Mouse (Mus musculus): ENCODE results near the gene Mmp28. TPM values are rescaled to one million over a fixed set of nuclear protein-coding genes. Genes with fewer than 3 reads are reported as not detected.

The Mmp28 gene
- polyA plus RNA-seq, 1 experiment from 2014 or later: 2.1 TPM

DNA sequence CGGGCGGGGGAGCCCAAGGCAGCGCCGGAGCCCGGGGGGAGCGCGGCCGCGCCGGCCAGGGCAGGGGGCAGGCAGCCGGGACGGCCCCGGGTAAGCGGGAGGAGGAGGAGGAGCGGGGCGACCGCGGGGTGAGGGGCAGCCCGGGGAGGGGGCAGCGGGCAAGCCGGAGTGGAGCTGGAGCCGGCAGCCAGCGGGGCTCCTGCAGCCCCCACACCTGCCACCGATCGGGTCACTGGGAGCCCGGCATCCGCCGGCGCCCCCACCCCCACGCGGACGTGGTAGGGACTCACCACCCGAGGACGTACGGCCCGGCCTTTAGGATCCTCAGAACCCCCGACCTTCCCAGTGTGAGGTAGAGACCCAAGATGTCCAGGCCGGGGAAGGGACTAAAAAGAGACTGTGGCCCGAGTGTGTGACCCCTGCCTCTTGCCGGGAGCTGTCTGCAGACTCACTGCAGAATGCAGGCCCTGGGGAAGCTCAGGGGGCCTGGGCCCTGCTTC lies 53.0 kb downstream of the Mmp28 start:
- WGBS: under 1% methylated on average over 26 of the region's 40 CpGs
- Histone ChIP-seq H3K27me3 (ENCODE audit: insufficient read depth, low read length) (no peaks in the 10 kb centered on the region; the same call in 1 of the 2 replicates), H3K4me1 (ENCODE audit: insufficient read depth) (no peaks in the 10 kb centered on the region), H3K27ac (ENCODE audit: low read depth) (no peak overlapping the region), H3K4me2 (peak overlapping the region; percentile 97), H3K36me3 (ENCODE audit: insufficient read depth) (no peaks in the 10 kb centered on the region), H3K9ac (peak overlapping the region; percentile 65), H3K9me3 (ENCODE audit: low read depth, low read length) (no peaks in the 10 kb centered on the region), H3K4me3 (ENCODE audit: low read depth, low read length) (peak overlapping the region; percentile 65)
- ATAC-seq (ENCODE audit: insufficient read depth) (peak; percentile 44; the same call in 1 of the 2 replicates), DNase-seq (no peak)
- TF ChIP-seq CTCF (IDR thresholded peaks at IDR 0.05; ENCODE audit: low read depth): no peak

GRCm38 (mm10) chr11:83409087-83409754 lies 53.6 kb downstream of the Mmp28 start, which contains the start of gene Rasl10b:
Gene Rasl10b, plus strand, starts transcription at chr11:83409137.
- peak within 1 kb of the TSS; percentile 65 for H3K4me3 ChIP-seq (ENCODE audit: low read depth, low read length)
- H3K36me3 ChIP-seq (ENCODE audit: insufficient read depth): no peaks in the 10 kb centered on the region
- H3K9ac ChIP-seq: peak within 1 kb of the TSS; percentile 65
- under 1% methylated on average over 23 of the region's 44 CpGs for WGBS
- no peaks in the 10 kb centered on the region for H3K4me1 ChIP-seq (ENCODE audit: insufficient read depth)
- ATAC-seq (ENCODE audit: insufficient read depth) (peak; percentile 63), DNase-seq (peak; percentile 43)
- H3K27me3 ChIP-seq (ENCODE audit: insufficient read depth, low read length): no peaks in the 10 kb centered on the region; the same call in 1 of the 2 replicates
- no peaks in the 10 kb centered on the region for H3K9me3 ChIP-seq (ENCODE audit: low read depth, low read length)
- no peak within 1 kb of the TSS for H3K27ac ChIP-seq (ENCODE audit: low read depth)
- H3K4me2 ChIP-seq: peak within 1 kb of the TSS; percentile 97
- no peak for TF ChIP-seq CTCF (IDR thresholded peaks at IDR 0.05; ENCODE audit: low read depth)

DNA sequence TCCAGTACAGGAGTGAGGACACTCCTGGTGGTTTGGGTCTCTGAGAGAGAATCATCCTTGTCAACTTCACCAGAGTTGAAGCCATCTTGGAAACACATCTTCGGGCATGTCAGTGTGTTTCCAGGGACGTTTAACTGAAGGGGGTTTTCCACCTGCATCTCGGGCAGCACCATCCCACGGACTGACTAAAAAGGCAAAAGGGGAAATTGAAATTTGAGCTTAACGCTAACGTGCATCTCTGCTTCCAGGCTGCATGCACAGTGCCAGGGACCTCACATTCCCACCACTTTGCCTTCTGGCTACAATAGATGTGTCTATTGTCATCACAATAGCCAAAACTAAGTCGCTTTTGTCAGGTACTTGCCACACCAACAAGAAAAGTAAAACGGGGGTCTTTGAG lies 54.6 kb downstream of the Mmp28 start:
- H3K9ac ChIP-seq: no peak overlapping the region
- DNase-seq: no peak
- ATAC-seq (ENCODE audit: insufficient read depth): no peak
- peaks cover 8% of the 10 kb centered on the region; the same call in 1 of the 2 replicates for H3K36me3 ChIP-seq (ENCODE audit: insufficient read depth)
- H3K27me3 ChIP-seq (ENCODE audit: insufficient read depth, low read length): no peaks in the 10 kb centered on the region; the same call in 1 of the 2 replicates
- no peak overlapping the region for H3K4me2 ChIP-seq
- no peak for TF ChIP-seq CTCF (IDR thresholded peaks at IDR 0.05; ENCODE audit: low read depth)
- H3K9me3 ChIP-seq (ENCODE audit: low read depth, low read length): no peaks in the 10 kb centered on the region
- H3K4me3 ChIP-seq (ENCODE audit: low read depth, low read length): no peak overlapping the region
- no peaks in the 10 kb centered on the region for H3K4me1 ChIP-seq (ENCODE audit: insufficient read depth)
- no peak overlapping the region for H3K27ac ChIP-seq (ENCODE audit: low read depth)
- WGBS: 28% methylated on average over 8 of the region's 8 CpGs

DNA sequence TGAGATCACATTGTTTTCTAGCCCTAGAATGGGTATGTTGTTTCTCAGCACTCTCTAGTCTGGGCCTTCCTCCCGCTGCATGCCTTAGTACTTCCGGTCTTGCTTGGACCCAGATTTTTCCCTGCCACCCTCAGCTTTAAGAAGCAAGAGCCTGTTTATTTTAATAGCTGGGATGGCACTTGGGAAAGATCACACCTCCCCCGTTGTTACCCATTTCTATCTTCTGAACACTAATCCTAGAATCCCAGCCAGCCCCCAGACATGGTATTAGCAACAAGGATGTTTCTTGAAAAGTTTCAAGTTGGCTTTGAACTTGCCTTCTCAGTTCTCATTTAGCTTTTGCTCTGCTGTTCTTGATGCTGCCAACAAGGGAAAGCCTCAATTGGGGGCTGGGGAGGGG lies 56.5 kb downstream of the Mmp28 start:
- no peaks in the 10 kb centered on the region for H3K4me1 ChIP-seq (ENCODE audit: insufficient read depth)

GRCm38 (mm10) chr11:83403787-83404186 lies 59.1 kb downstream of the Mmp28 start:
- Histone ChIP-seq H3K4me1 (ENCODE audit: insufficient read depth) (no peaks in the 10 kb centered on the region), H3K9ac (no peak overlapping the region), H3K27ac (ENCODE audit: low read depth) (no peak overlapping the region), H3K27me3 (ENCODE audit: insufficient read depth, low read length) (no peaks in the 10 kb centered on the region), H3K36me3 (ENCODE audit: insufficient read depth) (peaks cover 37% of the 10 kb centered on the region), H3K9me3 (ENCODE audit: low read depth, low read length) (no peaks in the 10 kb centered on the region), H3K4me3 (ENCODE audit: low read depth, low read length) (no peak overlapping the region), H3K4me2 (no peak overlapping the region)
- DNase-seq (no peak), ATAC-seq (ENCODE audit: insufficient read depth) (no peak)
- 75% methylated on average over 7 of the region's 7 CpGs for WGBS
- TF ChIP-seq CTCF (IDR thresholded peaks at IDR 0.05; ENCODE audit: low read depth): no peak

More for the DNA sequence above, 56.5 kb downstream of the Mmp28 start:
- Histone ChIP-seq H3K9me3 (ENCODE audit: low read depth, low read length) (no peaks in the 10 kb centered on the region), H3K4me2 (no peak overlapping the region), H3K4me3 (ENCODE audit: low read depth, low read length) (no peak overlapping the region), H3K27ac (ENCODE audit: low read depth) (no peak overlapping the region), H3K36me3 (ENCODE audit: insufficient read depth) (peaks cover 19% of the 10 kb centered on the region; the same call in 1 of the 2 replicates), H3K27me3 (ENCODE audit: insufficient read depth, low read length) (no peaks in the 10 kb centered on the region; the same call in 1 of the 2 replicates), H3K9ac (no peak overlapping the region)
- no peak for TF ChIP-seq CTCF (IDR thresholded peaks at IDR 0.05; ENCODE audit: low read depth)
- no peak for DNase-seq
- 35% methylated on average over 3 of the region's 3 CpGs for WGBS
- no peak for ATAC-seq (ENCODE audit: insufficient read depth)

GRCm38 (mm10) chr11:83398724-83399123 lies 64.1 kb downstream of the Mmp28 start:
- no peaks in the 10 kb centered on the region for H3K9me3 ChIP-seq (ENCODE audit: low read depth, low read length)
- DNase-seq: no peak
- H3K27me3 ChIP-seq (ENCODE audit: insufficient read depth, low read length): no peaks in the 10 kb centered on the region
- no peak overlapping the region for H3K9ac ChIP-seq
- H3K4me1 ChIP-seq (ENCODE audit: insufficient read depth): no peaks in the 10 kb centered on the region
- TF ChIP-seq CTCF (IDR thresholded peaks at IDR 0.05; ENCODE audit: low read depth): no peak
- no peak overlapping the region for H3K27ac ChIP-seq (ENCODE audit: low read depth)
- ATAC-seq (ENCODE audit: insufficient read depth): no peak
- H3K4me2 ChIP-seq: no peak overlapping the region
- no peak overlapping the region for H3K4me3 ChIP-seq (ENCODE audit: low read depth, low read length)
- WGBS: 76% methylated on average over 5 of the region's 5 CpGs
- H3K36me3 ChIP-seq (ENCODE audit: insufficient read depth): peaks cover 60% of the 10 kb centered on the region

GRCm38 (mm10) chr11:83397626-83398025 lies 65.2 kb downstream of the Mmp28 start:
- 85% methylated on average over 7 of the region's 7 CpGs for WGBS
- no peak for DNase-seq
- TF ChIP-seq CTCF (IDR thresholded peaks at IDR 0.05; ENCODE audit: low read depth): no peak
- Histone ChIP-seq H3K9ac (no peak overlapping the region), H3K4me3 (ENCODE audit: low read depth, low read length) (no peak overlapping the region), H3K4me2 (no peak overlapping the region), H3K36me3 (ENCODE audit: insufficient read depth) (peaks cover 55% of the 10 kb centered on the region), H3K27ac (ENCODE audit: low read depth) (no peak overlapping the region), H3K27me3 (ENCODE audit: insufficient read depth, low read length) (no peaks in the 10 kb centered on the region), H3K4me1 (ENCODE audit: insufficient read depth) (no peaks in the 10 kb centered on the region), H3K9me3 (ENCODE audit: low read depth, low read length) (no peaks in the 10 kb centered on the region)
- no peak for ATAC-seq (ENCODE audit: insufficient read depth)

Measured in lung, embryonic 14.5 days (tissue).